Comparison of ENCODE assay signal across 12 mouse cellular contexts in the genomic region with DNA sequence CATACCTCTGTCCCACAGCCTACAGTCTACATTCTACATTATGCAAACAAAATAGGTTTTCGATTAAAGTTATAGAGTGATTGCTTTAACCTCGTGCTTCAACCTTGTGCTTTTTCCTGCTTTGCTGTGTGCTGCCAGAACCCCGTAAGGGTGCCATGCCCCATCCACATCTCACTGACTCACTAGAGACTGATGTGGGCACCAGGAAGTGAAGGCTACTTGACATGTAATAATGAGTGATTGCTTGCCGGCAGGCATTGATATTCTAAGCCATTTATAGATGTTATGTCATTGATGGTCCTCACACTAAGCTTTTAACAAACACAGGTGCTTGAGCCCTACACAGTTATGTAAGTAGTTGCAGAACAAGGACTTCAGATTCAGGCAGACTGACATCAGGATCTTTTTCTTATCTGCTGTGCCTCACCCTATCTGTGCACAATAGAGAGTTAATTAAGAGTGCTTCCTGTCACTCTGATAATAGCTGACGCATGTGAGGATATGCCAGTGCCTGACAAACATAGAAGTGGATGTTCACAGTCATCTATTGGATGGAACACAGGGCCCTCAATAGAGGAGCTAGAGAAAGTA.
"Had no signal": no experiment of that assay in that cellular context is flagged by ENCODE, and none has a peak within 500 bp of the region (broad histone marks: within the 10 kb centered on the region; RNA-seq: fewer than 3 reads in every experiment).

No protein-coding gene starts in this region.

- H3K4me2 ChIP-seq: hindbrain, embryonic 14.5 days; limb, embryonic 13.5 days; liver, embryonic 15.5 days; lung, embryonic 14.5 days; midbrain, embryonic 15.5 days; neural tube, embryonic 13.5 days had no signal

- H3K9ac ChIP-seq: hindbrain, embryonic 14.5 days; limb, embryonic 13.5 days; liver, embryonic 15.5 days; lung, embryonic 14.5 days; midbrain, embryonic 15.5 days; neural tube, embryonic 13.5 days had no signal

- H3K27me3 ChIP-seq: limb, embryonic 13.5 days; liver, embryonic 15.5 days; midbrain, embryonic 15.5 days; neural tube, embryonic 13.5 days had no signal

- DNase-seq: kidney, adult 18-20 months; kidney, postnatal 14 days; left cerebral cortex, postnatal 4 days; lung, embryonic 14.5 days; lung, postnatal 4 days; thymus, adult 2 months; thymus, postnatal 25 days had no signal

- H3K4me1 ChIP-seq: limb, embryonic 13.5 days; liver, embryonic 15.5 days; midbrain, embryonic 15.5 days; neural tube, embryonic 13.5 days had no signal

- H3K9me3 ChIP-seq: limb, embryonic 13.5 days; liver, embryonic 15.5 days; midbrain, embryonic 15.5 days; neural tube, embryonic 13.5 days had no signal

- H3K4me3 ChIP-seq: limb, embryonic 13.5 days; liver, embryonic 15.5 days; midbrain, embryonic 15.5 days; neural tube, embryonic 13.5 days had no signal

- H3K27ac ChIP-seq: hindbrain, embryonic 14.5 days; limb, embryonic 13.5 days; liver, embryonic 15.5 days; midbrain, embryonic 15.5 days; neural tube, embryonic 13.5 days had no signal

- ATAC-seq: midbrain, embryonic 15.5 days had no signal
